Mouse (Mus musculus) megakaryocyte, embryonic 14.5 days (primary cell): ENCODE data around the gene Tbl2.

ENCODE experiments used
- FLI1 ChIP-seq: IDR thresholded peaks from 2 replicates; pipeline ENCODE4 v1.6.1; 2012; ENCODE audit warnings: low read length, inconsistent platforms, mixed read lengths
- GATA1 ChIP-seq: IDR thresholded peaks from 3 replicates; pipeline ENCODE4 v1.6.1; 2012; ENCODE audit warnings: mixed read lengths, low read length, inconsistent platforms, borderline replicate concordance

DNA sequence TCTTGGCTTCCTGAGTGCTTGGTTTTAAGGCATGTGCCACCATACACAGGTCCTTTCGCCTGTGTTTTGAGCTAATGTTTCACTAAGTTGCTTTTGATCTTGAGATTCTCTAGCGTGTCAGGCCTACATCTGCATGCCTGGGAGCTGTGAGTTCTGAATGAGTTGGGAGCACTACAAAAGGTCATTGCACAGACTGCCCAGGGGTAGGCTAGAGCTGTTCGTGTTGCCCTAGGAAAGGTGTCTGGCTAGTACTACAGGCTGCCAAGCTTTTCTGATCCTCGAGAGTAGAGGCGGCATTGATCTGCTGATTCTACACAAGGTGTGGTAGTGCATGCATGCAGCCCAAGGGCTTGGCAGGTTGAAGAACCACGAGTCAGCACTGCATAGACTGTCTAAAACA is 13.4 kb downstream of the Tbl2 start:
- TF ChIP-seq GATA1, result no peak
- no peak for TF ChIP-seq FLI1
